Mouse (Mus musculus) T-helper 1 cell (primary cell): ENCODE results near the gene Usp3.

Experiments
- in situ Hi-C: fragments of 300-600 bp; cut with MboI, MseI; formaldehyde crosslinking; loops from one replicate; pipeline ENCODE4 v1.15.1; 2025; ENCODE audit warnings: high pct_unique_total_duplicates

Usp3 gene

GRCm38 (mm10) chr9:66575041-66575877 lies 17.7 kb downstream of the Usp3 start:
- in situ Hi-C loops: no loop called here

GRCm38 (mm10) chr9:66571986-66572700 lies 20.8 kb downstream of the Usp3 start:
- in situ Hi-C loops: loop anchor here (5.0 kb wide), 1 partner anchor 35 kb away; no protein-coding TSS in a partner anchor

- in situ Hi-C loops: loop anchor here (5.0 kb wide), 1 partner anchor 35 kb away; no protein-coding TSS in a partner anchor
Measured at GRCm38 (mm10) chr9:66562215-66562614, 30.7 kb downstream of the Usp3 start.

GRCm38 (mm10) chr9:66561496-66561895 lies 31.4 kb downstream of the Usp3 start:
- in situ Hi-C loops: loop anchor here (5.0 kb wide), 1 partner anchor 34 kb away; no protein-coding TSS in a partner anchor

GRCm38 (mm10) chr9:66560728-66561127 lies 32.2 kb downstream of the Usp3 start:
- in situ Hi-C loops: loop anchor here (5.0 kb wide), 1 partner anchor 33 kb away; no protein-coding TSS in a partner anchor

GRCm38 (mm10) chr9:66560295-66560694 lies 32.6 kb downstream of the Usp3 start:
- in situ Hi-C loops: loop anchor here (5.0 kb wide), 1 partner anchor 33 kb away; no protein-coding TSS in a partner anchor

GRCm38 (mm10) chr9:66558971-66559370 lies 34.0 kb downstream of the Usp3 start:
- in situ Hi-C loops: no loop called here

GRCm38 (mm10) chr9:66542785-66543184 lies 50.2 kb downstream of the Usp3 start:
- in situ Hi-C loops: no loop called here

GRCm38 (mm10) chr9:66521595-66521994 lies 71.3 kb downstream of the Usp3 start:
- in situ Hi-C loops: no loop called here

- in situ Hi-C loops: no loop called here
Measured at GRCm38 (mm10) chr9:66520299-66520698, 72.6 kb downstream of the Usp3 start.

- in situ Hi-C loops: no loop called here
Measured at GRCm38 (mm10) chr9:66518901-66519300, 74.0 kb downstream of the Usp3 start.

GRCm38 (mm10) chr9:66518251-66518650 lies 74.7 kb downstream of the Usp3 start:
- in situ Hi-C loops: no loop called here

GRCm38 (mm10) chr9:66517746-66518145 lies 75.2 kb downstream of the Usp3 start:
- in situ Hi-C loops: no loop called here

GRCm38 (mm10) chr9:66516296-66516940 lies 76.5 kb downstream of the Usp3 start:
- in situ Hi-C loops: no loop called here

- in situ Hi-C loops: no loop called here
Measured at GRCm38 (mm10) chr9:66515680-66516210, 77.2 kb downstream of the Usp3 start.

GRCm38 (mm10) chr9:66515115-66515514 lies 77.8 kb downstream of the Usp3 start:
- in situ Hi-C loops: no loop called here

GRCm38 (mm10) chr9:66514256-66514770 lies 78.6 kb downstream of the Usp3 start, which contains the start of gene Fbxl22:
Gene Fbxl22, minus strand, starts transcription at chr9:66514593.
- in situ Hi-C loops: no loop called here

GRCm38 (mm10) chr9:66513661-66514255 lies 79.2 kb downstream of the Usp3 start:
- in situ Hi-C loops: no loop called here

- in situ Hi-C loops: no loop called here
Measured at GRCm38 (mm10) chr9:66513150-66513549, 79.8 kb downstream of the Usp3 start.

- in situ Hi-C loops: no loop called here
Measured at GRCm38 (mm10) chr9:66512351-66512671, 80.6 kb downstream of the Usp3 start.
